In the genomic region with DNA sequence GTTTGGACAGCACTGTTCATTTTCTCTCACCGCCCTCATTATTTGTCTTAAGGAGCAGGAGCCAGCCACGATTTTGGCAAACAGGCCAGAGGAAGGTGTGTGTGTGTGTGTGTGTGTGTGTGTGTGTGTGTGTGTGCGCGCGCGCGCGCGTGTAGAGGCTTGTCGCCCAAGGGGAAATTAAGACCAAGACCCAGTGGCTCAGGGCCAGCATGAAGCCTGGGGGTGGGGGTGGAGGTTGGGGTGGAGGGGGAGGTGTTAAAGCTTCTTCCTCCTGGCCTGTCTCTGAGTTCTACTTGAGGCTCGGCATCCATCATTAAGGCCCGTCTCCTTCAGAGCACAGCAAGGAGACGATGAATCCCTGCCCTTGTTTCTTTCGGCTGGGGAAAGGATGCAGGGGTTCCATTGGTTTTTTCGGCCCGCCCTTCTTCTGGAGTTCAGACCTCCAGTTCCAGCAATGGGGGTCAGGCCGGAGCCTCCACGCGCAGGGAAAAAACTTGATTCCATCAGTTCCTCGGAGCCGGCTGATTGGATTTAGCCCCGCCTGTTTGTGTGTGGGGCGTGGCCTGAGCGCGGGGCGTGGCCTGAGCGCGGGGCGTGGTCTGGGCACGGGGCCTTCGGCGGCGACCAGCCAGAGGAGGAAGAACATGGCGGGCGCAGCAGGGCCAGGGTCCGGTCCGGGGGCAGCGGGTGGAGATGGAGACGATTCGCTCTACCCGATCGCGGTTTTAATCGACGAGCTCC, we compare ENCODE assay signal across 8 mouse cellular contexts. TPM values are rescaled to one million over a fixed set of nuclear protein-coding genes. Genes with fewer than 3 reads are reported as not detected.
DNase-seq lines count a peak whose midpoint lies in the region; ATAC-seq and TF ChIP-seq lines count a peak whose summit lies in the region.

No protein-coding gene starts in this region.

- peak overlapping the region; percentile 83 for H3K9ac ChIP-seq in embryonic facial prominence, embryonic 14.5 days (ENCODE audit: low read depth, low read length)
- H3K9ac ChIP-seq in limb, embryonic 14.5 days (ENCODE audit: low read depth, low read length, severe bottlenecking), result peak overlapping the region; percentile 81
- peak overlapping the region; percentile 70 for H3K9ac ChIP-seq in midbrain, embryonic 16.5 days (ENCODE audit: low read depth, low read length)

- TF ChIP-seq CTCF in bone marrow, adult 2 months (IDR thresholded peaks at IDR 0.05; ENCODE audit: control insufficient read depth, insufficient read depth, low read length), result no peak
- TF ChIP-seq CTCF in spleen, adult 2 months (IDR thresholded peaks at IDR 0.05; ENCODE audit: extremely low read depth, insufficient read depth, insufficient read length, insufficient replicate concordance), result no peak

- peak overlapping the region; percentile 43 for H3K27ac ChIP-seq in bone marrow, adult 2 months (ENCODE audit: control insufficient read depth, insufficient read depth, low read depth, low read length, poor library complexity)
- H3K27ac ChIP-seq in embryonic facial prominence, embryonic 14.5 days (replicated peaks; ENCODE audit: low read depth, low read length), result peak overlapping the region; percentile 85
- peak overlapping the region; percentile 81 for H3K27ac ChIP-seq in limb, embryonic 14.5 days (replicated peaks; ENCODE audit: low read depth, low read length)
- H3K27ac ChIP-seq in midbrain, embryonic 16.5 days (ENCODE audit: low read length), result peak overlapping the region; percentile 68
- peak overlapping the region; percentile 49; the same call in 1 of the 2 replicates for H3K27ac ChIP-seq in spleen, adult 2 months (ENCODE audit: insufficient read depth, low read length)

- TF ChIP-seq POLR2A in bone marrow, adult 2 months (IDR thresholded peaks at IDR 0.05; ENCODE audit: borderline replicate concordance, control insufficient read depth, low read depth, low read length), result peak; percentile 94
- peak; percentile 59; the same call in 1 of the 2 replicates for TF ChIP-seq POLR2A in limb, embryonic 14.5 days (IDR thresholded peaks at IDR 0.05; ENCODE audit: borderline replicate concordance, extremely low read depth, insufficient read depth, insufficient read length)
- peak; percentile 54 for TF ChIP-seq POLR2A in spleen, adult 2 months (IDR thresholded peaks at IDR 0.05; ENCODE audit: low read depth, low read length)

- peak; percentile 91 for DNase-seq in 416B (ENCODE audit: low read depth)
- peak; percentile 93 for DNase-seq in embryonic facial prominence, embryonic 14.5 days (ENCODE audit: low spot score)
- peak; percentile 94 for DNase-seq in heart, adult 8-10 months (ENCODE audit: low spot score)
- peak; percentile 96 for DNase-seq in kidney, adult 9 months
- DNase-seq in limb, embryonic 14.5 days (ENCODE audit: low spot score), result peak; percentile 86
- DNase-seq in spleen, adult 2 months (ENCODE audit: low read depth in 1 of 2, low spot score in 2 of 2), result peak; percentile 61 to 90

- H3K27me3 ChIP-seq in embryonic facial prominence, embryonic 14.5 days (replicated peaks; ENCODE audit: control insufficient read depth, insufficient read depth, low read length), result no peaks in the 10 kb centered on the region
- no peaks in the 10 kb centered on the region for H3K27me3 ChIP-seq in limb, embryonic 14.5 days (ENCODE audit: control insufficient read depth, insufficient read depth, low read length)
- H3K27me3 ChIP-seq in midbrain, embryonic 16.5 days (ENCODE audit: control insufficient read depth, insufficient read depth, low read depth, low read length), result no peaks in the 10 kb centered on the region
- no peaks in the 10 kb centered on the region for H3K27me3 ChIP-seq in spleen, adult 2 months (ENCODE audit: control insufficient read depth, insufficient read depth, low read length)

- H3K4me2 ChIP-seq in embryonic facial prominence, embryonic 14.5 days (ENCODE audit: low read depth, low read length), result peak overlapping the region; percentile 73
- peak overlapping the region; percentile 68 for H3K4me2 ChIP-seq in limb, embryonic 14.5 days (replicated peaks; ENCODE audit: low read depth, low read length, severe bottlenecking)
- H3K4me2 ChIP-seq in midbrain, embryonic 16.5 days (ENCODE audit: low read length), result peak overlapping the region; percentile 83

- peak; percentile 92 for ATAC-seq in embryonic facial prominence, embryonic 14.5 days (ENCODE audit: low read depth)
- ATAC-seq in limb, embryonic 14.5 days (ENCODE audit: low FRiP score, low read depth), result peak; percentile 94
- ATAC-seq in midbrain, embryonic 16.5 days, result peak; percentile 92

- H3K4me3 ChIP-seq in bone marrow, adult 2 months (replicated peaks; ENCODE audit: control insufficient read depth, low read depth, low read length), result peak overlapping the region; percentile 83
- H3K4me3 ChIP-seq in embryonic facial prominence, embryonic 14.5 days (ENCODE audit: low read depth, low read length), result peak overlapping the region; percentile 82
- H3K4me3 ChIP-seq in limb, embryonic 14.5 days (replicated peaks; ENCODE audit: low read length), result peak overlapping the region; percentile 81
- peak overlapping the region; percentile 77 for H3K4me3 ChIP-seq in midbrain, embryonic 16.5 days (ENCODE audit: low read depth, low read length)
- peak overlapping the region; percentile 95 for H3K4me3 ChIP-seq in spleen, adult 2 months (ENCODE audit: extremely low read depth, insufficient read depth, insufficient read length)

- H3K4me1 ChIP-seq in bone marrow, adult 2 months (ENCODE audit: control insufficient read depth, insufficient read depth, low read length), result peaks cover 3% of the 10 kb centered on the region
- H3K4me1 ChIP-seq in embryonic facial prominence, embryonic 14.5 days (ENCODE audit: control insufficient read depth, insufficient read depth, low read length), result peaks cover 6% of the 10 kb centered on the region
- peaks cover 9% of the 10 kb centered on the region for H3K4me1 ChIP-seq in limb, embryonic 14.5 days (ENCODE audit: control insufficient read depth, insufficient read depth, low read length)
- peaks cover 15% of the 10 kb centered on the region for H3K4me1 ChIP-seq in midbrain, embryonic 16.5 days (ENCODE audit: control insufficient read depth, insufficient read depth, low read length)
- H3K4me1 ChIP-seq in spleen, adult 2 months (ENCODE audit: control insufficient read depth, insufficient read depth, insufficient read length), result no peaks in the 10 kb centered on the region

- WGBS in bone marrow, adult 2 months, result under 1% methylated on average over 44 of the region's 45 CpGs
- WGBS in embryonic facial prominence, embryonic 14.5 days, result under 1% methylated on average over 43 of the region's 45 CpGs
- WGBS in limb, embryonic 14.5 days, result 2% methylated on average over 45 of the region's 45 CpGs
- WGBS in midbrain, embryonic 16.5 days, result under 1% methylated on average over 45 of the region's 45 CpGs
- WGBS in spleen, adult 2 months, result 1% methylated on average over 43 of the region's 45 CpGs

- H3K36me3 ChIP-seq in embryonic facial prominence, embryonic 14.5 days (ENCODE audit: control insufficient read depth, insufficient read depth, low read length), result peaks cover 28% of the 10 kb centered on the region
- peaks cover 23% of the 10 kb centered on the region for H3K36me3 ChIP-seq in limb, embryonic 14.5 days (ENCODE audit: control insufficient read depth, insufficient read depth, low read length)
- H3K36me3 ChIP-seq in midbrain, embryonic 16.5 days (ENCODE audit: control insufficient read depth, insufficient read depth, low read length), result peaks cover 5% of the 10 kb centered on the region
- peaks cover 8% of the 10 kb centered on the region; the same call in 1 of the 2 replicates for H3K36me3 ChIP-seq in spleen, adult 2 months (ENCODE audit: control insufficient read depth, insufficient read depth, low read length)

- no peaks in the 10 kb centered on the region for H3K9me3 ChIP-seq in embryonic facial prominence, embryonic 14.5 days (ENCODE audit: control insufficient read depth, low read length)
- no peaks in the 10 kb centered on the region for H3K9me3 ChIP-seq in limb, embryonic 14.5 days (ENCODE audit: control insufficient read depth, low read length)
- no peaks in the 10 kb centered on the region for H3K9me3 ChIP-seq in midbrain, embryonic 16.5 days (replicated peaks; ENCODE audit: control insufficient read depth, low read length, poor library complexity, severe bottlenecking)

RNA-seq across cellular contexts. Expression of a gene that starts 11.4 kb away (rescaled TPM):
- 18.1 and 29.1 TPM in 2 replicates for polyA plus RNA-seq in bone marrow, adult 2 months (2011; ENCODE audit: insufficient read depth, insufficient read length, low replicate concordance, missing spikeins)
- 55.7 and 60.0 TPM in 2 replicates for polyA plus RNA-seq in embryonic facial prominence, embryonic 14.5 days (2014; fragmentation: Nextera tagmentation; extraction: Ambion mirVana)
- 10 to 100 TPM in 2 of 4 experiments, 1 to 10 TPM in 2; 6.5 to 11.8 (median 9.8) TPM for total RNA-seq in heart, adult 8-10 months (2022)
- 25.2 and 27.3 TPM in 2 replicates for polyA plus RNA-seq in limb, embryonic 14.5 days (2012; rRNA removed)
- polyA plus RNA-seq in limb, embryonic 14.5 days (2014; fragmentation: Nextera tagmentation; extraction: Ambion mirVana), result 51.0 and 53.8 TPM in 2 replicates
- polyA plus RNA-seq in midbrain, embryonic 16.5 days (2015; fragmentation: Nextera tagmentation; extraction: Ambion mirVana), result 38.8 and 42.7 TPM in 2 replicates
- polyA plus RNA-seq in spleen, adult 2 months (2012; rRNA removed), result 8.6 and 10.2 TPM in 2 replicates

Comparison
In these comparisons a context has a peak if more than half of its experiments do, and no peak if none do; other contexts are left out.
1. Peak in every context shown above with its lines: DNase-seq, ATAC-seq, H3K4me3 ChIP-seq and H3K27ac ChIP-seq.